Mouse (Mus musculus) ovary, postnatal 36 days (tissue): ENCODE data around the gene Ift80.
"Not testable (repeated sequence)": the region's sequence is repeated elsewhere in the genome, so short reads cannot be mapped to it uniquely, and the experiment has no call there.

Experiments used
- DNase-seq: peaks from one replicate; pipeline ENCODE4 v3.0.0; 2022; ENCODE audit warnings: low spot score, mixed read lengths

The Ift80 gene

GRCm38 (mm10) chr3:69004437-69005337 lies at the start of gene Ift80, which contains the start of gene Smc4:
Gene Ift80 (minus strand): TSS chr3:69004570.
Gene Smc4 (plus strand): TSS chr3:69004738.
- DNase-seq, result peak; percentile 92

GRCm38 (mm10) chr3:69051894-69052293 lies 47.5 kb upstream of the Ift80 start:
- no peak for DNase-seq

- no peak for DNase-seq
Measured at GRCm38 (mm10) chr3:69049011-69049410, 44.6 kb upstream of the Ift80 start.

GRCm38 (mm10) chr3:69047684-69048083 lies 43.3 kb upstream of the Ift80 start:
- DNase-seq, result no peak

- no peak for DNase-seq
Measured at GRCm38 (mm10) chr3:69046509-69046908, 42.1 kb upstream of the Ift80 start.

GRCm38 (mm10) chr3:69045750-69046149 lies 41.4 kb upstream of the Ift80 start:
- no peak for DNase-seq

GRCm38 (mm10) chr3:69045400-69045703 lies 41.0 kb upstream of the Ift80 start:
- DNase-seq, result no peak

GRCm38 (mm10) chr3:69044645-69045399 lies 40.5 kb upstream of the Ift80 start, which contains the start of gene Trim59:
Gene Trim59 (minus strand): TSS chr3:69044755.
- peak; percentile 94 for DNase-seq

- no peak for DNase-seq
Measured at GRCm38 (mm10) chr3:69044167-69044591, 39.8 kb upstream of the Ift80 start.

GRCm38 (mm10) chr3:69041298-69041697 lies 36.9 kb upstream of the Ift80 start:
- DNase-seq, result no peak

GRCm38 (mm10) chr3:69040105-69040504 lies 35.7 kb upstream of the Ift80 start:
- DNase-seq, result no peak

- no peak for DNase-seq
Measured at GRCm38 (mm10) chr3:69026133-69026783, 21.9 kb upstream of the Ift80 start.

- no peak for DNase-seq
Measured at GRCm38 (mm10) chr3:69020764-69021163, 16.4 kb upstream of the Ift80 start.

GRCm38 (mm10) chr3:69020285-69020684 lies 15.9 kb upstream of the Ift80 start:
- DNase-seq, result no peak

- DNase-seq, result not testable (repeated sequence)
Measured at GRCm38 (mm10) chr3:69018635-69019034, 14.3 kb upstream of the Ift80 start.

GRCm38 (mm10) chr3:69017181-69017580 lies 12.8 kb upstream of the Ift80 start:
- no peak for DNase-seq

GRCm38 (mm10) chr3:69008873-69009272 lies 4.5 kb upstream of the Ift80 start:
- DNase-seq, result no peak

GRCm38 (mm10) chr3:69006246-69006760 lies 1.9 kb upstream of the Ift80 start:
- DNase-seq, result no peak

GRCm38 (mm10) chr3:69005338-69006245 lies 1.2 kb upstream of the Ift80 start:
- DNase-seq, result peak; percentile 64

GRCm38 (mm10) chr3:69004055-69004436 lies 324 bp downstream of the Ift80 start:
- no peak for DNase-seq

- DNase-seq, result no peak
Measured at GRCm38 (mm10) chr3:69002781-69003180, 1.6 kb downstream of the Ift80 start.
